Mouse (Mus musculus): ENCODE measurements at regions not wholly inside any gene's neighbourhood (a gene's known extent, or its start where the extent isn't known, plus 50 kb on each side); places are given as distances from the start of the nearest gene placed in this dataset.
A peak's percentile ranks its signal among the peaks of the same experiment; 100 is the strongest.

DNA sequence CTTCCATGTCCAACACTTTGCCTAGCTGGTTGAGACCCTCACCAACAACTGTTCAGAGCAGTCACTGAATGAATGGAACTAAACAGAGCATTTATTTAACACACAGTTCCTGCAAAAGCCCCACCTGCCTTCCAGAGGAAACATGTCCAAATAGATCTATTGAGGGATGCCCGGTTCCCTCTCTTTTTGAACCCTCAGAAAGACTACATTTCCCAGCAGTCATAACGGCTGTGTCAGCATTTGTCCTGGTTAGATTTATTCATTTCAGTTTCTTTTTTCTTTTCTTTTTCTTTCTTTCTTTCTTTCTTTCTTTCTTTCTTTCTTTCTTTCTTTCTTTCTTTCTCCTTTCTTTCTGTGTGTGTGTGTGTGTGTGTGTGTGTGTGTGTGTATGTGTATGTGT, 232.1 kb downstream of the Bcl11b start:
- Histone ChIP-seq H3K9me3 (no peaks in the 10 kb centered on the region), H3K4me3 (no peak overlapping the region), H3K4me1 (no peaks in the 10 kb centered on the region), H3K9ac (no peak overlapping the region), H3K27ac (no peak overlapping the region), H3K4me2 (replicated peaks) (no peak overlapping the region), H3K27me3 (no peaks in the 10 kb centered on the region), H3K36me3 (no peaks in the 10 kb centered on the region)
- WGBS = 76% methylated on average over 2 of the region's 2 CpGs
- no peak for ATAC-seq (ENCODE audit: insufficient number of reproducible peaks, insufficient read depth, low FRiP score, low TSS enrichment)

DNA sequence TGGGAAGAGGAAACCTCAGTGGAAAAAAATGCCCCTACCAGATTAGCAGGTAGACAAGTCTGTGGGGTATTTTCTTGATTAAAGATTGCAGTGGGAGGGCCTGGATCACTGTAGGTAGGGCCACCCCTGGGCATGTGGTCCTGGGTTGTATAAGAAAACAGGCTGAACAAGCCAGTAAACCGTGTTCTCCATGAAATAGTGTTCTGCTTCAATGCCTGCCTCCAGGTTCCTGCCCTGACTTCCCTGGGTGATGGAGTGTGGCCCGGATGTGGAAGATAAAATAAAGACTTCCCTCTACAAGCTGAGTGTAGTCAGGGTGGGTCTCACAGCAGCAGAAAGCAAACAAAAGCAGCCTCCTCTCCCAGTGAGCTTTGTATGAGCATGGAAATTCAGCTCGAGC, 231.6 kb downstream of the Bcl11b start:
- 55% methylated on average over 3 of the region's 3 CpGs for WGBS
- H3K27me3 ChIP-seq = no peaks in the 10 kb centered on the region
- no peaks in the 10 kb centered on the region for H3K4me1 ChIP-seq
- H3K36me3 ChIP-seq = no peaks in the 10 kb centered on the region
- ATAC-seq (ENCODE audit: insufficient number of reproducible peaks, insufficient read depth, low FRiP score, low TSS enrichment) = no peak
- no peak overlapping the region for H3K4me3 ChIP-seq
- H3K4me2 ChIP-seq (replicated peaks) = no peak overlapping the region
- no peak overlapping the region for H3K9ac ChIP-seq
- H3K9me3 ChIP-seq = no peaks in the 10 kb centered on the region
- no peak overlapping the region for H3K27ac ChIP-seq

DNA sequence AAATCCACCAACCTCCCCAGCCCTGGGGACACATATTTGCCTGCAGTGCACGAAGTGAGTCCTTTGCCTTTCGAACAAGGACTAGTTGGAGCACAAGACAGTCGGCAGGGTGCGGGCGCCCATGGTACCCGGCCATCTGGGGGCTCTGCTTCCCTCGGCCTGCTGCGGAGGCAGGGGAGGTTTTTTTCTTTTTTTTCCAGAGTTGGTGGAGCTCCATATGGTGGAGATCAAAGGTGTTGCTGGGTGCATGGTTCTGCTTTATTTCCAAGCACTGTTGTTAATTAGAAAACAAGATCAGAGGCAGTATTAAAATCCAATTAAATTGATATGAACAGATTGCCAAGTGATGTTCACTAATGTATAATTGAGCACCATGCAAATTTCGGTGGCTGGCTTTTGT, 225.4 kb downstream of the Bcl11b start:
- ATAC-seq (ENCODE audit: insufficient number of reproducible peaks, insufficient read depth, low FRiP score, low TSS enrichment) = no peak

GRCm38 (mm10) chr12:107779306-107780057, 223.9 kb downstream of the Bcl11b start:
- Histone ChIP-seq H3K27me3 (no peaks in the 10 kb centered on the region), H3K4me3 (no peak overlapping the region), H3K9me3 (no peaks in the 10 kb centered on the region), H3K36me3 (no peaks in the 10 kb centered on the region), H3K27ac (no peak overlapping the region), H3K4me2 (replicated peaks) (no peak overlapping the region), H3K9ac (no peak overlapping the region), H3K4me1 (no peaks in the 10 kb centered on the region; the same call in 1 of the 2 replicates)
- WGBS = 89% methylated on average over 13 of the region's 13 CpGs
- no peak for ATAC-seq (ENCODE audit: insufficient number of reproducible peaks, insufficient read depth, low FRiP score, low TSS enrichment)

More for the DNA sequence above, 225.4 kb downstream of the Bcl11b start:
- 61% methylated on average over 9 of the region's 9 CpGs for WGBS
- no peaks in the 10 kb centered on the region; the same call in 1 of the 2 replicates for H3K4me1 ChIP-seq
- no peak overlapping the region for H3K27ac ChIP-seq
- H3K4me2 ChIP-seq (replicated peaks) = no peak overlapping the region
- no peaks in the 10 kb centered on the region for H3K36me3 ChIP-seq
- H3K27me3 ChIP-seq = no peaks in the 10 kb centered on the region
- H3K4me3 ChIP-seq = no peak overlapping the region
- no peak overlapping the region for H3K9ac ChIP-seq
- no peaks in the 10 kb centered on the region for H3K9me3 ChIP-seq

DNA sequence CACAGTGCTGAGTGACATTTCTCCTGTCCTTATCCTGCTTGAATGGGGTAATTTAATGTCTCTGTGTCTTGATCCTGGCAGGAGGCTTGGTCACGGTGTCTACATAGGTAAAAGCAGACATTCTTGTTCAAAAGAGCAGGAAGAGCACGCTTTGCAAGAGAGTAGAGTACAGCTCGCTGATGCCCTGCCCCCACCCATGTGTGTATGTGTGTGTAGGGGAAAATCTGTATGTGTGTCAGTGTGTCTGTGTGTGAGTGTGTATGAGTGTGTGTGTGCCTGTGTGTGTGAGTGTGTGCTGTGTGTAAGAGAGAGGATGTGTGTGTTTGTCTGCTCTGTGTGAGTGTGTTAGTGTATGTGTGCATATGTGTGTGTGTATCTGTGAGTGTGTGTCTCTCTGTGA, 221.3 kb downstream of the Bcl11b start:
- no peak for ATAC-seq (ENCODE audit: insufficient number of reproducible peaks, insufficient read depth, low FRiP score, low TSS enrichment)
- no peaks in the 10 kb centered on the region for H3K9me3 ChIP-seq
- WGBS = 56% methylated on average over 3 of the region's 3 CpGs

GRCm38 (mm10) chr12:107783831-107784230, 219.6 kb downstream of the Bcl11b start:
- 75% methylated on average over 7 of the region's 7 CpGs for WGBS
- Histone ChIP-seq H3K4me1 (no peaks in the 10 kb centered on the region; the same call in 1 of the 2 replicates), H3K27me3 (no peaks in the 10 kb centered on the region), H3K27ac (no peak overlapping the region), H3K9ac (no peak overlapping the region), H3K9me3 (no peaks in the 10 kb centered on the region), H3K4me3 (no peak overlapping the region), H3K4me2 (replicated peaks) (no peak overlapping the region), H3K36me3 (no peaks in the 10 kb centered on the region)
- ATAC-seq (ENCODE audit: insufficient number of reproducible peaks, insufficient read depth, low FRiP score, low TSS enrichment) = no peak

More for the DNA sequence above, 221.3 kb downstream of the Bcl11b start:
- Histone ChIP-seq H3K36me3 (no peaks in the 10 kb centered on the region), H3K4me2 (replicated peaks) (no peak overlapping the region), H3K27me3 (no peaks in the 10 kb centered on the region), H3K9ac (no peak overlapping the region; the same call in 1 of the 2 replicates), H3K4me1 (no peaks in the 10 kb centered on the region; the same call in 1 of the 2 replicates), H3K4me3 (no peak overlapping the region), H3K27ac (no peak overlapping the region)

DNA sequence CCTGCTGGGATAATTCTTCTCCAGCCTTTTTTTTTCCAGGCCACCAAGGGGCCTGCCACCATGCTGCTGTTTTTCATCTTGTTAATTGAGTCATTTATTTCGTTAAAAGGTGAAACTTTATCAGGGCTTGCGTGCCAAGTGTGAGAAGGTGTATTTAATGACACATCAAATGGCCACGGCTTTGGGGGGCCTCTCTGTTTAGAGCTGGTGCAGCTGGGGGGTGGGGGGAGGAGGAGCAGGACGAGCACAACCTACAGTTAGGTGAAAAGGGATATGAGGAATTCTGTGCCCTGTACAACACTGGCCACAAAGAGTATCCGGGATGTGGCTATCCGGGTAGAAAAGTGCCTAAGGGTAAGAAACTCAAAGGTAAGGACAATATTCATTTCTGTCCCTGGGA, 213.6 kb downstream of the Bcl11b start:
- H3K4me2 ChIP-seq (replicated peaks) = no peak overlapping the region
- H3K27me3 ChIP-seq = no peaks in the 10 kb centered on the region
- no peaks in the 10 kb centered on the region for H3K36me3 ChIP-seq
- no peak overlapping the region for H3K9ac ChIP-seq
- H3K4me1 ChIP-seq = no peaks in the 10 kb centered on the region
- ATAC-seq (ENCODE audit: insufficient number of reproducible peaks, insufficient read depth, low FRiP score, low TSS enrichment) = no peak
- no peak overlapping the region for H3K4me3 ChIP-seq
- no peaks in the 10 kb centered on the region for H3K9me3 ChIP-seq
- 34% methylated on average over 6 of the region's 6 CpGs for WGBS
- no peak overlapping the region for H3K27ac ChIP-seq

- Histone ChIP-seq H3K27ac (no peak overlapping the region), H3K27me3 (0 out of 2 replicates have a peak, but pooled peaks cover 4% of the 10 kb centered on the region), H3K36me3 (no peaks in the 10 kb centered on the region), H3K4me2 (replicated peaks) (no peak overlapping the region), H3K9ac (no peak overlapping the region), H3K4me3 (no peak overlapping the region), H3K4me1 (peaks cover 13% of the 10 kb centered on the region; the same call in 1 of the 2 replicates), H3K9me3 (no peaks in the 10 kb centered on the region)
- ATAC-seq (ENCODE audit: insufficient number of reproducible peaks, insufficient read depth, low FRiP score, low TSS enrichment) = no peak
- WGBS = 85% methylated on average over 5 of the region's 5 CpGs
Observed at GRCm38 (mm10) chr12:107800296-107800695, 203.1 kb downstream of the Bcl11b start.

DNA sequence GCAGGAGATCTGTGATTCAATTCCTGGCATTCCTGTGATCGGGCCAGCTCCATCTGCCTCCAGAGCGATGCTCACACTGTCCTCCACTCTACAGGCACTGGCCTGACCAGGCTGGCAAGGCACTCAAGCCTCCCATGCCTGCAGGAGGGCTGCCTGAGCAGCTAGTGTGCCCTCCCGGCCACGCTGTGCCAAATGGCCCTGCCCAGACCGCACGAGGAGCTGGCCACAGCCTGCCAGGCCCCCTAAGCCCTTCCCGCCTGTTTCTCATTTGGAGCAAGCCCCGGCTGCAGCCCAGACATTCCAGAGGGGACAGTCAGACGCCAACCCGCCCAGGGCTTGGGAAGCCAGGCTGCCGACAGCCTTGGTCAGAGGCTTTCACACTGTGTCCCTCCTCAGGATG, 195.8 kb downstream of the Bcl11b start:
- H3K36me3 ChIP-seq = no peaks in the 10 kb centered on the region
- no peak overlapping the region for H3K4me3 ChIP-seq
- H3K4me2 ChIP-seq (replicated peaks) = 0 out of 2 replicates have a peak overlapping the region, but pooled peaks have one; percentile 10
- peaks cover 3% of the 10 kb centered on the region; the same call in 1 of the 2 replicates for H3K27me3 ChIP-seq
- no peak for ATAC-seq (ENCODE audit: insufficient number of reproducible peaks, insufficient read depth, low FRiP score, low TSS enrichment)
- no peak overlapping the region for H3K9ac ChIP-seq
- 6% methylated on average over 11 of the region's 11 CpGs for WGBS
- peaks cover 22% of the 10 kb centered on the region for H3K4me1 ChIP-seq
- peak overlapping the region; percentile 12; the same call in 1 of the 2 replicates for H3K27ac ChIP-seq
- H3K9me3 ChIP-seq = no peaks in the 10 kb centered on the region

DNA sequence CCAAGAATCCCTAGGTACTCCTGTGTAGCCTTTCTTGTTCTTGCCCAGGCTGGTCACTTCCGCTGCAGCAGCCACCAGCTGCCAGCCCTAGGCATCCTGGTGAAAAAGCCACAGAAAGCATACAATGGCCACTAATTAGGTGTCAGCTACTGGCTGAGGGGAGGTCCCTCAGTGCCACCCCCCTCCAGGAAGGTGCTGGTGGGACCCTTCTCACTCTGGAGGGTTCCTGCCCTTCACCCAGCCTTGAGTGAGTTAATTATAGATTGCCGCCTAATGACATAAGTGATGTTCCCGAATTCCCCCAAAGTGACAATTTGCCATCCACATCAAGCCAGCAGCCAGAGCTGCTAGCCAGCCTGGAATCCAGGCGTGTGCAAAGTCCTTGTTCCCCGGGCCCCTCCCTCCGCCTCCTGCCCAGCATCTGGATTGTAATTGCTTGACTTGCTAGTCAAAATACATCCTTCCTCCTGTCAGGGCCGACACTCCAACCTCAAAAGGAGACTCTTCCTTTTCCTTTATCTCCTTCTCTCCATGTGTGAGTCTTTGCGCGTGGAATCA, 195.2 kb downstream of the Bcl11b start:
- Histone ChIP-seq H3K4me2 (replicated peaks) (0 out of 2 replicates have a peak overlapping the region, but pooled peaks have one; percentile 10), H3K9ac (no peak overlapping the region), H3K4me3 (no peak overlapping the region), H3K9me3 (no peaks in the 10 kb centered on the region), H3K4me1 (peaks cover 28% of the 10 kb centered on the region), H3K36me3 (no peaks in the 10 kb centered on the region), H3K27ac (no peak overlapping the region), H3K27me3 (peaks cover 3% of the 10 kb centered on the region; the same call in 1 of the 2 replicates)
- ATAC-seq (ENCODE audit: insufficient number of reproducible peaks, insufficient read depth, low FRiP score, low TSS enrichment) = no peak
- WGBS = 34% methylated on average over 9 of the region's 9 CpGs

GRCm38 (mm10) chr12:107811231-107811630, 192.2 kb downstream of the Bcl11b start:
- H3K4me1 ChIP-seq = peaks cover 28% of the 10 kb centered on the region
- ATAC-seq (ENCODE audit: insufficient number of reproducible peaks, insufficient read depth, low FRiP score, low TSS enrichment) = no peak
- WGBS = 35% methylated on average over 5 of the region's 5 CpGs

More at GRCm38 (mm10) chr12:107811231-107811630, 192.2 kb downstream of the Bcl11b start:
- Histone ChIP-seq H3K9ac (no peak overlapping the region), H3K9me3 (no peaks in the 10 kb centered on the region), H3K4me3 (no peak overlapping the region), H3K36me3 (no peaks in the 10 kb centered on the region), H3K27ac (no peak overlapping the region), H3K4me2 (replicated peaks) (no peak overlapping the region), H3K27me3 (peaks cover 3% of the 10 kb centered on the region; the same call in 1 of the 2 replicates)

Measured in embryonic facial prominence, embryonic 12.5 days (tissue).